Mouse (Mus musculus): ENCODE measurements around the gene Micu1. TPM values are rescaled to one million over a fixed set of nuclear protein-coding genes. Genes with fewer than 3 reads are reported as not detected.

The Micu1 gene
- polyA plus RNA-seq, 1 experiment from 2014 or later: 40.1 TPM

GRCm38 (mm10) chr10:59837490-59837889 lies 135.2 kb downstream of the Micu1 start:
- Histone ChIP-seq H3K4me1 (ENCODE audit: control insufficient read depth, insufficient read depth, low read length) (no peaks in the 10 kb centered on the region), H3K36me3 (ENCODE audit: control insufficient read depth, insufficient read depth) (peaks cover 4% of the 10 kb centered on the region; the same call in 1 of the 2 replicates), H3K4me2 (ENCODE audit: low read depth, low read length) (no peak overlapping the region), H3K9me3 (replicated peaks; ENCODE audit: control insufficient read depth, low read length) (no peaks in the 10 kb centered on the region), H3K9ac (ENCODE audit: low read length) (no peak overlapping the region), H3K27me3 (ENCODE audit: control insufficient read depth, insufficient read depth, low read length) (no peaks in the 10 kb centered on the region), H3K4me3 (ENCODE audit: low read length) (no peak overlapping the region), H3K27ac (ENCODE audit: low read length) (no peak overlapping the region)
- WGBS: 93% methylated on average over 5 of the region's 5 CpGs
- ATAC-seq (replicated peaks; ENCODE audit: extremely low read depth, insufficient read depth, low FRiP score): no peak

GRCm38 (mm10) chr10:59841434-59841833 lies 139.2 kb downstream of the Micu1 start:
- no peak for ATAC-seq (replicated peaks; ENCODE audit: extremely low read depth, insufficient read depth, low FRiP score)
- 92% methylated on average over 8 of the region's 8 CpGs for WGBS
- Histone ChIP-seq H3K4me1 (ENCODE audit: control insufficient read depth, insufficient read depth, low read length) (no peaks in the 10 kb centered on the region), H3K9me3 (replicated peaks; ENCODE audit: control insufficient read depth, low read length) (no peaks in the 10 kb centered on the region), H3K9ac (ENCODE audit: low read length) (no peak overlapping the region), H3K4me2 (ENCODE audit: low read depth, low read length) (no peak overlapping the region), H3K27me3 (ENCODE audit: control insufficient read depth, insufficient read depth, low read length) (no peaks in the 10 kb centered on the region), H3K4me3 (ENCODE audit: low read length) (no peak overlapping the region), H3K27ac (ENCODE audit: low read length) (no peak overlapping the region), H3K36me3 (ENCODE audit: control insufficient read depth, insufficient read depth) (no peaks in the 10 kb centered on the region)

- Histone ChIP-seq H3K4me2 (ENCODE audit: low read depth, low read length) (no peak overlapping the region), H3K36me3 (ENCODE audit: control insufficient read depth, insufficient read depth) (no peaks in the 10 kb centered on the region), H3K9me3 (replicated peaks; ENCODE audit: control insufficient read depth, low read length) (no peaks in the 10 kb centered on the region), H3K4me3 (ENCODE audit: low read length) (no peak overlapping the region), H3K27me3 (ENCODE audit: control insufficient read depth, insufficient read depth, low read length) (no peaks in the 10 kb centered on the region), H3K4me1 (ENCODE audit: control insufficient read depth, insufficient read depth, low read length) (no peaks in the 10 kb centered on the region), H3K9ac (ENCODE audit: low read length) (no peak overlapping the region), H3K27ac (ENCODE audit: low read length) (no peak overlapping the region)
- ATAC-seq (replicated peaks; ENCODE audit: extremely low read depth, insufficient read depth, low FRiP score): no peak
- 47% methylated on average over 5 of the region's 5 CpGs for WGBS
Observed at GRCm38 (mm10) chr10:59843125-59843524, 140.8 kb downstream of the Micu1 start.

- H3K36me3 ChIP-seq (ENCODE audit: control insufficient read depth, insufficient read depth): no peaks in the 10 kb centered on the region
- no peaks in the 10 kb centered on the region for H3K9me3 ChIP-seq (replicated peaks; ENCODE audit: control insufficient read depth, low read length)
- no peaks in the 10 kb centered on the region for H3K27me3 ChIP-seq (ENCODE audit: control insufficient read depth, insufficient read depth, low read length)
- no peak for ATAC-seq (replicated peaks; ENCODE audit: extremely low read depth, insufficient read depth, low FRiP score)
- WGBS: 62% methylated on average over 9 of the region's 9 CpGs
- no peak overlapping the region for H3K4me3 ChIP-seq (ENCODE audit: low read length)
- no peak overlapping the region for H3K4me2 ChIP-seq (ENCODE audit: low read depth, low read length)
- H3K27ac ChIP-seq (ENCODE audit: low read length): no peak overlapping the region
- H3K4me1 ChIP-seq (ENCODE audit: control insufficient read depth, insufficient read depth, low read length): no peaks in the 10 kb centered on the region
- no peak overlapping the region for H3K9ac ChIP-seq (ENCODE audit: low read length)
Observed at GRCm38 (mm10) chr10:59844686-59845085, 142.4 kb downstream of the Micu1 start.

GRCm38 (mm10) chr10:59846416-59846815 lies 144.1 kb downstream of the Micu1 start:
- Histone ChIP-seq H3K9me3 (replicated peaks; ENCODE audit: control insufficient read depth, low read length) (no peaks in the 10 kb centered on the region), H3K4me1 (ENCODE audit: control insufficient read depth, insufficient read depth, low read length) (no peaks in the 10 kb centered on the region), H3K27me3 (ENCODE audit: control insufficient read depth, insufficient read depth, low read length) (no peaks in the 10 kb centered on the region), H3K36me3 (ENCODE audit: control insufficient read depth, insufficient read depth) (no peaks in the 10 kb centered on the region), H3K9ac (ENCODE audit: low read length) (no peak overlapping the region), H3K4me3 (ENCODE audit: low read length) (no peak overlapping the region), H3K27ac (ENCODE audit: low read length) (no peak overlapping the region), H3K4me2 (ENCODE audit: low read depth, low read length) (no peak overlapping the region)
- ATAC-seq (replicated peaks; ENCODE audit: extremely low read depth, insufficient read depth, low FRiP score): no peak
- 74% methylated on average over 6 of the region's 6 CpGs for WGBS

- Histone ChIP-seq H3K4me1 (ENCODE audit: control insufficient read depth, insufficient read depth, low read length) (no peaks in the 10 kb centered on the region), H3K27ac (ENCODE audit: low read length) (no peak overlapping the region), H3K9me3 (replicated peaks; ENCODE audit: control insufficient read depth, low read length) (no peaks in the 10 kb centered on the region), H3K4me2 (ENCODE audit: low read depth, low read length) (no peak overlapping the region), H3K36me3 (ENCODE audit: control insufficient read depth, insufficient read depth) (no peaks in the 10 kb centered on the region), H3K4me3 (ENCODE audit: low read length) (no peak overlapping the region), H3K27me3 (ENCODE audit: control insufficient read depth, insufficient read depth, low read length) (no peaks in the 10 kb centered on the region), H3K9ac (ENCODE audit: low read length) (no peak overlapping the region)
- WGBS: 75% methylated on average over 11 of the region's 11 CpGs
- no peak for ATAC-seq (replicated peaks; ENCODE audit: extremely low read depth, insufficient read depth, low FRiP score)
Observed at GRCm38 (mm10) chr10:59848079-59848877, 146.0 kb downstream of the Micu1 start.

GRCm38 (mm10) chr10:59848953-59849352 lies 146.7 kb downstream of the Micu1 start:
- WGBS: 61% methylated on average over 9 of the region's 9 CpGs
- Histone ChIP-seq H3K27me3 (ENCODE audit: control insufficient read depth, insufficient read depth, low read length) (no peaks in the 10 kb centered on the region), H3K27ac (ENCODE audit: low read length) (no peak overlapping the region), H3K4me3 (ENCODE audit: low read length) (no peak overlapping the region), H3K4me2 (ENCODE audit: low read depth, low read length) (no peak overlapping the region), H3K9me3 (replicated peaks; ENCODE audit: control insufficient read depth, low read length) (no peaks in the 10 kb centered on the region), H3K36me3 (ENCODE audit: control insufficient read depth, insufficient read depth) (no peaks in the 10 kb centered on the region), H3K9ac (ENCODE audit: low read length) (no peak overlapping the region), H3K4me1 (ENCODE audit: control insufficient read depth, insufficient read depth, low read length) (no peaks in the 10 kb centered on the region)
- ATAC-seq (replicated peaks; ENCODE audit: extremely low read depth, insufficient read depth, low FRiP score): no peak

- 82% methylated on average over 7 of the region's 7 CpGs for WGBS
- Histone ChIP-seq H3K27ac (ENCODE audit: low read length) (no peak overlapping the region), H3K4me2 (ENCODE audit: low read depth, low read length) (no peak overlapping the region), H3K4me3 (ENCODE audit: low read length) (no peak overlapping the region), H3K36me3 (ENCODE audit: control insufficient read depth, insufficient read depth) (no peaks in the 10 kb centered on the region), H3K9me3 (replicated peaks; ENCODE audit: control insufficient read depth, low read length) (no peaks in the 10 kb centered on the region), H3K4me1 (ENCODE audit: control insufficient read depth, insufficient read depth, low read length) (no peaks in the 10 kb centered on the region), H3K9ac (ENCODE audit: low read length) (no peak overlapping the region), H3K27me3 (ENCODE audit: control insufficient read depth, insufficient read depth, low read length) (no peaks in the 10 kb centered on the region)
- no peak for ATAC-seq (replicated peaks; ENCODE audit: extremely low read depth, insufficient read depth, low FRiP score)
Observed at GRCm38 (mm10) chr10:59849371-59849770, 147.1 kb downstream of the Micu1 start.

- Histone ChIP-seq H3K9ac (ENCODE audit: low read length) (no peak overlapping the region), H3K4me2 (ENCODE audit: low read depth, low read length) (no peak overlapping the region), H3K4me3 (ENCODE audit: low read length) (no peak overlapping the region), H3K27me3 (ENCODE audit: control insufficient read depth, insufficient read depth, low read length) (no peaks in the 10 kb centered on the region), H3K36me3 (ENCODE audit: control insufficient read depth, insufficient read depth) (no peaks in the 10 kb centered on the region), H3K9me3 (replicated peaks; ENCODE audit: control insufficient read depth, low read length) (no peaks in the 10 kb centered on the region), H3K27ac (ENCODE audit: low read length) (no peak overlapping the region), H3K4me1 (ENCODE audit: control insufficient read depth, insufficient read depth, low read length) (no peaks in the 10 kb centered on the region)
- no peak for ATAC-seq (replicated peaks; ENCODE audit: extremely low read depth, insufficient read depth, low FRiP score)
- 73% methylated on average over 5 of the region's 5 CpGs for WGBS
Observed at GRCm38 (mm10) chr10:59857157-59857556, 154.9 kb downstream of the Micu1 start.

All from heart, embryonic 16.5 days (tissue).